Mouse (Mus musculus): ENCODE data around the gene Coq6. TPM values are rescaled to one million over a fixed set of nuclear protein-coding genes. Genes with fewer than 3 reads are reported as not detected.

Gene Coq6
- polyA plus RNA-seq, 1 experiment from 2014 or later: 43.3 TPM

DNA sequence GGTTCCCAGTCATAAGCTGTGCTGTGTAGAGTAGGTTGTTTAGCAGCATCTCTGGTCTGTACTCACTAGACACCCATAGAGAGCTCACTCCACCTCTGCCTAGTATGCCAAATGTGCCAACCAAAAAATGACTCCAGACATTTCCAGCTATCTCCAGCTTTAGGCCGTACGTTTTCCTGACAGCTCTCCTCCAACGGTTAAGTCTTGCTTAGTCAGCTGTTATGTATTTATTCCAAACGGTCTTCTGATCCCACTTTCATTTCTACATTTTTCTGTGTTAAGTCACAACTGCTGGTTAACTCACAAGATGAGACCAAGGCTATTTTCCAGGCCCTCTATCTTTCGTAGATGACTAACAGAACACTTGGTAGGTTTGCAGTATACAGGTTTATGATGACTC is 37.2 kb downstream of the Coq6 start:
- ATAC-seq (ENCODE audit: insufficient number of reproducible peaks, insufficient read depth, low FRiP score, low TSS enrichment, low read depth): no peak
- Histone ChIP-seq H3K4me2 (no peak overlapping the region), H3K36me3 (no peaks in the 10 kb centered on the region), H3K4me1 (no peaks in the 10 kb centered on the region), H3K9me3 (no peaks in the 10 kb centered on the region), H3K27ac (no peak overlapping the region), H3K9ac (no peak overlapping the region), H3K4me3 (no peak overlapping the region), H3K27me3 (no peaks in the 10 kb centered on the region)
- 72% methylated on average over 5 of the region's 5 CpGs for WGBS

- no peak overlapping the region for H3K27ac ChIP-seq
- no peak overlapping the region for H3K9ac ChIP-seq
- H3K4me2 ChIP-seq: no peak overlapping the region
- no peak for ATAC-seq (ENCODE audit: insufficient number of reproducible peaks, insufficient read depth, low FRiP score, low TSS enrichment, low read depth)
- H3K4me3 ChIP-seq: no peak overlapping the region
- no peaks in the 10 kb centered on the region for H3K9me3 ChIP-seq
- no peaks in the 10 kb centered on the region for H3K4me1 ChIP-seq
- no peaks in the 10 kb centered on the region for H3K27me3 ChIP-seq
- 56% methylated on average over 9 of the region's 9 CpGs for WGBS
- no peaks in the 10 kb centered on the region for H3K36me3 ChIP-seq
These were observed 37.7 kb downstream of the Coq6 start for GRCm38 (mm10) chr12:84399135-84399534.

DNA sequence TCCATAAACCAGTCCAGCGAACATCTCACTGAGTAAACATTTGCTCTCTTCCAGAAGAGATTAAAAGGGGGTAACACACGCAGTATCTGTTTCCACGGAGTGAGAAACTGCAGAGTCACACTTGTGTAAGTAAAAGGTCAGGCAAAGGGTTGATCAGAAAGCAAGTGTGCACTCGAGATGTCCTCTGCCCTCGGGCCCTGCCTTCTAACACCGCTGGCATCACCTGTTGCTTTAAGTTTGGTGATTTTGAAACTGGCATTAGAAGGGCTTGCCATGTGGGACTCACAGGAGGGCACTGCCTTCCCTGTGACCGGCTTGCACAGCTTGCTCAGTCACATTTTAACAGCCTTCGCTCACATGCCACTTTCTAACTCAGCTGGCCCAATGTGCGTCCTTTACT is 38.2 kb downstream of the Coq6 start:
- Histone ChIP-seq H3K4me2 (no peak overlapping the region), H3K36me3 (no peaks in the 10 kb centered on the region), H3K4me3 (no peak overlapping the region), H3K9ac (no peak overlapping the region), H3K27ac (no peak overlapping the region), H3K27me3 (no peaks in the 10 kb centered on the region), H3K4me1 (no peaks in the 10 kb centered on the region), H3K9me3 (no peaks in the 10 kb centered on the region)
- 74% methylated on average over 9 of the region's 9 CpGs for WGBS
- ATAC-seq (ENCODE audit: insufficient number of reproducible peaks, insufficient read depth, low FRiP score, low TSS enrichment, low read depth): no peak

DNA sequence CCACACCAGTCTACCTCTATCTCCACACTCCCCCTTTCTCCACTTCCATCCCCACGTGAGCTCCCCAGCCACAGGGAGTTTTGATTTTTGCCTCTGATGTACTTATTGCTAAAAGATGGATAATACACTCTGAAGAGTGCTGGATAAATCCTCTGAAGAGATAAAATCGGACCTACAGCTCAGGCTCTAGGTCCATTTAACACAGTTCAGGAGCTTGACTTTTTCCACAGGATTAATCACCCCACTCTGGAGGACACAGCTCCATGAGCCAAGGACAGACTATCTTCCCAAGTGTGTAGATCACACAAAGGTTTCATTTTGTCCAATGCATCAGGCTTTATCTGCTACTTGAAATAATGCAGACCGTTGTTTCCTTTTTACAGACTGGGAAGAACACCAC is 38.6 kb downstream of the Coq6 start:
- WGBS: 84% methylated on average over 3 of the region's 3 CpGs
- Histone ChIP-seq H3K9me3 (no peaks in the 10 kb centered on the region), H3K4me3 (no peak overlapping the region), H3K9ac (no peak overlapping the region), H3K27me3 (no peaks in the 10 kb centered on the region), H3K27ac (no peak overlapping the region), H3K4me1 (no peaks in the 10 kb centered on the region), H3K36me3 (no peaks in the 10 kb centered on the region), H3K4me2 (no peak overlapping the region)
- ATAC-seq (ENCODE audit: insufficient number of reproducible peaks, insufficient read depth, low FRiP score, low TSS enrichment, low read depth): no peak

DNA sequence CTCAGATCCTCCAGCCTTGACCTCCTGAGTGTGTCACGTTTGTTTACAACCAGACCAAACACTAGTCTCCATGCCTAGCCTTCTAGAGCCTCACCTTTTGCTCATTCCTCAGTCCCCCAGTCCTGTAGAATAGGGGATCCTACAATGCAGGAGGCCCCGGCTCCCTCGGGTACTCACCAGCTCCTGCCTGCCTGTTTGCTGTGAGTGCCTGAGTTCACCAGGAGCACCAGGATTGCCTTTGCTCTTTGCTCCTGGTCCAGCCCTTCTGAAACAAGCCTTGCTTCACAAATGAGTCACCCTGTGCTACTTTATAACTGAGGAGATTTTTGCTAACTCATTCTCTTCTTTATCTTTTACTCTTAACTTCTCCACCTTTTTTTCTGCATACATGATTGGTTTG is 39.2 kb downstream of the Coq6 start:
- ATAC-seq (ENCODE audit: insufficient number of reproducible peaks, insufficient read depth, low FRiP score, low TSS enrichment, low read depth): no peak
- Histone ChIP-seq H3K4me1 (no peaks in the 10 kb centered on the region), H3K27me3 (no peaks in the 10 kb centered on the region), H3K27ac (no peak overlapping the region), H3K4me2 (no peak overlapping the region), H3K9ac (no peak overlapping the region), H3K4me3 (no peak overlapping the region), H3K9me3 (no peaks in the 10 kb centered on the region), H3K36me3 (no peaks in the 10 kb centered on the region)
- WGBS: 76% methylated on average over 3 of the region's 3 CpGs

GRCm38 (mm10) chr12:84402923-84403322 is 41.5 kb downstream of the Coq6 start:
- H3K27me3 ChIP-seq: no peaks in the 10 kb centered on the region
- 78% methylated on average over 9 of the region's 9 CpGs for WGBS
- no peak for ATAC-seq (ENCODE audit: insufficient number of reproducible peaks, insufficient read depth, low FRiP score, low TSS enrichment, low read depth)
- no peak overlapping the region for H3K27ac ChIP-seq
- H3K36me3 ChIP-seq: no peaks in the 10 kb centered on the region
- H3K4me1 ChIP-seq: peaks cover 3% of the 10 kb centered on the region
- no peak overlapping the region for H3K9ac ChIP-seq
- no peaks in the 10 kb centered on the region for H3K9me3 ChIP-seq
- H3K4me3 ChIP-seq: no peak overlapping the region
- H3K4me2 ChIP-seq: no peak overlapping the region

- 92% methylated on average over 6 of the region's 6 CpGs for WGBS
- ATAC-seq (ENCODE audit: insufficient number of reproducible peaks, insufficient read depth, low FRiP score, low TSS enrichment, low read depth): no peak
These were observed 43.1 kb downstream of the Coq6 start for GRCm38 (mm10) chr12:84404541-84404940.

DNA sequence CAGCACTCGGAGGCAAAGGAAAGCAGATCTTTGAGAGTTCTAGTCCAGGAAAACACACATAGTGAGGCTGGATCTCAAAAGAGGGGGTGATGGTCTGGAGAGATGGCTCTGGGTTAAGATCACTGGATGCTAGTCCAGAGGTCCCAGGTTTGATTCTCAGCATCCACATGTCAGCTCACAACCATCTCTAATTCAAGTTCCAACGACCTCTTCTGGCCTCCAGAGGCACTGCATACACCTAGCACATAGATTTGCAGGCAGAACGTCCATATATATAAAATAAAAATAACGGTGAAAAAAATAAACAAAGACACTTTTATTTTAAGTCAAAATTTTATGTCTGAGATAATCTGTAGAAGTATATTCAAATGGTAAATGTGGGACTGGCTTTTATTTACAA is 45.8 kb downstream of the Coq6 start:
- Histone ChIP-seq H3K4me2 (no peak overlapping the region), H3K27me3 (no peaks in the 10 kb centered on the region), H3K4me1 (peaks cover 11% of the 10 kb centered on the region), H3K36me3 (no peaks in the 10 kb centered on the region), H3K9me3 (no peaks in the 10 kb centered on the region), H3K27ac (no peak overlapping the region), H3K9ac (no peak overlapping the region), H3K4me3 (no peak overlapping the region)
- ATAC-seq (ENCODE audit: insufficient number of reproducible peaks, insufficient read depth, low FRiP score, low TSS enrichment, low read depth): no peak
- 61% methylated on average over 4 of the region's 4 CpGs for WGBS

More at GRCm38 (mm10) chr12:84404541-84404940, 43.1 kb downstream of the Coq6 start:
- Histone ChIP-seq H3K27ac (no peak overlapping the region), H3K9ac (no peak overlapping the region), H3K4me3 (no peak overlapping the region), H3K36me3 (no peaks in the 10 kb centered on the region), H3K4me1 (peaks cover 10% of the 10 kb centered on the region), H3K27me3 (no peaks in the 10 kb centered on the region), H3K4me2 (no peak overlapping the region), H3K9me3 (no peaks in the 10 kb centered on the region)

GRCm38 (mm10) chr12:84407874-84408818 is 46.7 kb downstream of the Coq6 start:
- H3K4me3 ChIP-seq: peak overlapping the region; percentile 77
- peak; percentile 53 for ATAC-seq (ENCODE audit: insufficient number of reproducible peaks, insufficient read depth, low FRiP score, low TSS enrichment, low read depth)
- H3K27me3 ChIP-seq: no peaks in the 10 kb centered on the region
- peak overlapping the region; percentile 80 for H3K9ac ChIP-seq
- H3K9me3 ChIP-seq: no peaks in the 10 kb centered on the region
- peak overlapping the region; percentile 92 for H3K4me2 ChIP-seq
- peaks cover 11% of the 10 kb centered on the region for H3K4me1 ChIP-seq
- H3K36me3 ChIP-seq: no peaks in the 10 kb centered on the region
- 1% methylated on average over 49 of the region's 52 CpGs for WGBS
- peak overlapping the region; percentile 85 for H3K27ac ChIP-seq

DNA sequence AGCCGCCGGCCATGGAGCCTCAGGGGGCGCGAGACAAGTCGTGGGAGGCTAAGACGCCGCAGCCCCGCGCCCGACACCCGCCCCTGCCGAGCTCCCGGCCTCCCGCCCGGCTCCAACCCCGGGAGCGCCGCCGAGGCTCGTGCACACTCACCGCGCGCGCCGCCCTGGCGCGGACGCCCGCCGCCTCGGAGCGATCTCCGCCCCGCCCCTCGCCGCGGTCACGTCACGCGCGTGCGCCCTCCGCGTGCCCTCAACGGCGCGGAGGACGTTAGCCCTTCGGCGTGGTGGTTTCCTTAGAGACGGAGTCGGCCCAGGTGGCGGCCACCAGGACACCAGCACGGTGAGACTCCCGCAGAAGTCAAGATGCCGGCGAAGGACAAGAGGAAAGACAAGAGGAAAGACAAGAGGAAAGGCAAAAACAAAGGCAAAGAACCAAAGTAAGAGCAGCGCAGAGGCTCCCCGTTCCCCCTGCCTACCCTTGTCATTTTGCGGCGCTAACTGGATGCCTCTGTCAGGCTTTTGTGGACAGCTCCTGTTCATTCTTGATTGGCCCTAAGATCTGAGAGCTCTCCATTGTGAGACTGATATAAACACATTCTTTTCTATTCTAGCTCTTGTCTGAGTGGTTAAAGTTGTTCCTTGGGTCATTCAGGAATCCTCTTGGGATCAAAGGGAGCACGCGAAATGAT is 47.5 kb downstream of the Coq6 start, which contains the start of the genes Entpd5 and Bbof1:
Gene Entpd5, minus strand, starts transcription at position 211 of the 689 bp plus-strand sequence.
Gene Bbof1, plus strand, starts transcription at position 253 of the 689 bp plus-strand sequence.
- WGBS: 1% methylated on average over 63 of the region's 63 CpGs
- H3K27ac ChIP-seq: peak within 1 kb of the TSS; percentile 85
- H3K4me2 ChIP-seq: peak within 1 kb of the TSS; percentile 92
- no peaks in the 10 kb centered on the region for H3K9me3 ChIP-seq
- H3K27me3 ChIP-seq: no peaks in the 10 kb centered on the region
- H3K4me1 ChIP-seq: peaks cover 11% of the 10 kb centered on the region
- peak; percentile 90 for ATAC-seq (ENCODE audit: insufficient number of reproducible peaks, insufficient read depth, low FRiP score, low TSS enrichment, low read depth)
- no peaks in the 10 kb centered on the region for H3K36me3 ChIP-seq
- H3K4me3 ChIP-seq: peak within 1 kb of the TSS; percentile 77
- peak within 1 kb of the TSS; percentile 80 for H3K9ac ChIP-seq

- Histone ChIP-seq H3K27ac (peak within 1 kb of the TSS; percentile 68), H3K9me3 (0 out of 2 replicates have a peak, but pooled peaks cover 4% of the 10 kb centered on the region), H3K4me3 (peak within 1 kb of the TSS; percentile 58), H3K27me3 (no peaks in the 10 kb centered on the region), H3K9ac (peak within 1 kb of the TSS; percentile 76), H3K4me1 (peaks cover 6% of the 10 kb centered on the region), H3K4me2 (peak within 1 kb of the TSS; percentile 78), H3K36me3 (0 out of 2 replicates have a peak, but pooled peaks cover 4% of the 10 kb centered on the region)
- ATAC-seq (ENCODE audit: insufficient number of reproducible peaks, insufficient read depth, low FRiP score, low TSS enrichment, low read depth): peak; percentile 81; the same call in 1 of the 2 replicates
- 3% methylated on average over 50 of the region's 50 CpGs for WGBS
These were observed 55.6 kb downstream of the Coq6 start, which contains the start of gene Rnf113a2 for GRCm38 (mm10) chr12:84416834-84417604. Gene Rnf113a2 (plus strand): TSS chr12:84417196.
